Mouse (Mus musculus) forebrain, postnatal 0 days (tissue): ENCODE data around the gene Adamts5. TPM values are rescaled to one million over a fixed set of nuclear protein-coding genes. Genes with fewer than 3 reads are reported as not detected.

ENCODE experiments used
- ATAC-seq: fragments of 200-750 bp; cut with Nextera tagmentation; 2 replicates; pipeline ENCODE4 v1.8.0; 2017; ENCODE audit warnings: mild to moderate bottlenecking, moderate library complexity
- DNase-seq: peaks from one replicate; pipeline ENCODE4 v3.0.0-alpha.2; 2015
- H3K27ac ChIP-seq: fragments of 300-500 bp; sonication (generic); 2 replicates; pipeline ENCODE4 v1.5.1; 2014; ENCODE audit warnings: low read depth, mild to moderate bottlenecking, antibody characterized with exemption, low read length, moderate library complexity, mixed read lengths
- H3K27me3 ChIP-seq: fragments of 300-500 bp; sonication (generic); 2 replicates; pipeline ENCODE4 v1.6.1; 2014; ENCODE audit warnings: mild to moderate bottlenecking, low read length, mixed read lengths; ENCODE audit not compliant: insufficient read depth
- H3K36me3 ChIP-seq: fragments of 300-500 bp; sonication (generic); 2 replicates; pipeline ENCODE4 v1.6.1; 2014; ENCODE audit warnings: mild to moderate bottlenecking, moderate library complexity; ENCODE audit not compliant: insufficient read depth
- H3K4me1 ChIP-seq: fragments of 300-500 bp; sonication (generic); 2 replicates; pipeline ENCODE4 v1.6.1; 2014; ENCODE audit warnings: antibody characterized with exemption; ENCODE audit not compliant: insufficient read depth
- H3K4me2 ChIP-seq: fragments of 300-500 bp; sonication (generic); 2 replicates; pipeline ENCODE4 v1.6.1; 2014; ENCODE audit warnings: low read depth, mild to moderate bottlenecking, moderate library complexity
- H3K4me3 ChIP-seq: fragments of 300-500 bp; sonication (generic); 2 replicates; pipeline ENCODE4 v1.5.1; 2014; ENCODE audit warnings: low read depth, low read length, mixed read lengths
- H3K9ac ChIP-seq: fragments of 300-500 bp; sonication (generic); 2 replicates; pipeline ENCODE4 v1.6.1; 2014; ENCODE audit warnings: mild to moderate bottlenecking
- H3K9me3 ChIP-seq: fragments of 300-500 bp; sonication (generic); 2 replicates; pipeline ENCODE4 v1.6.1; 2016; ENCODE audit warnings: low read length
- CTCF ChIP-seq: sonication (generic); IDR thresholded peaks from 2 replicates; pipeline ENCODE4 v1.5.1; 2016; ENCODE audit warnings: antibody characterized with exemption, control low read depth, low read depth
- WGBS: fragments of 180-500 bp; shearing (Covaris S2); extraction: QIAGEN DNeasy Blood & Tissue Kit; methylation state at CpG from one replicate; pipeline ENCODE4 v1.1.7; 2014; 5-methylcytosine and 5-hydroxymethylcytosine counted together
- polyA plus RNA-seq: library from polyadenylated mRNA; unstranded; fragments of >200 nt; fragmentation: Nextera tagmentation; extraction: Ambion mirVana; gene quantifications from 2 replicates; pipeline ENCODE4 v1.2.1, GENCODE M21; 2015
- total RNA-seq: library from RNA; depleted of rRNA; stranded (reverse); fragments of >200 nt; gene quantifications from 2 replicates; pipeline ENCODE4 v1.2.3, GENCODE M21; 2014; rRNA removed

Gene Adamts5
- total and polyA plus RNA-seq, 2 experiments from 2014 or later, result 1.8 to 2.6 TPM

- Histone ChIP-seq H3K27me3 (no peaks in the 10 kb centered on the region), H3K4me2 (no peak overlapping the region), H3K9me3 (no peaks in the 10 kb centered on the region), H3K9ac (no peak overlapping the region), H3K36me3 (no peaks in the 10 kb centered on the region), H3K4me1 (no peaks in the 10 kb centered on the region), H3K27ac (no peak overlapping the region), H3K4me3 (no peak overlapping the region)
- ATAC-seq (no peak), DNase-seq (no peak)
- 81% methylated on average over 3 of the region's 3 CpGs for WGBS
- TF ChIP-seq CTCF, result no peak
Measured at GRCm38 (mm10) chr16:85827066-85827465, 74.6 kb downstream of the Adamts5 start.

DNA sequence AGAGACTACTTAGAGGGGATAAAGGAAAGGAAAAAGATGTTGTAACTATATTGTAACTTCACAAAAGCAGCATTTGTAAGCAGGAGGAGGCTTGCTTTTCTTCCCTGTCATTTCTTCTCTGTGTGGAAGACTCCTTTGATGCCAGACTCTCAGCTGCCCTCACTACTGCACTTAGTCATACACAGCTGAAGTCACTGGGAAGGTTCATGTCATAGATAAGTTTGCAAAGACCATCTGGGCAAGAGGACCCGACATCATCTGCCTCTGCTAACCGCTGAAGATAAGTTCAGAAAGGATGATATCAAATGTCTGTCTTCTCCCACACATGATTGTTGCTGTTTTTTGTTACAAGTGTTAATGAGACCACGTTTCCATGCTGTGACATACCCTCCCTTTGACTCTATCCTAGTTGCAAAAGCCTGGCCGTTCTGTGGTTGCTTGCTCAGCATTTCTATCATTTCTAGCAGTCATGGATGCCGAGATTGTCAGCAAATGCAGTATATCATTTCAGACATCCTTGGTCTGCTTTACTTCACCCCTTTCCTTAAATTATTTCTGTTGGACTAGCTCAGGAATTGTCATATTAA is 79.2 kb downstream of the Adamts5 start:
- Histone ChIP-seq H3K27me3 (no peaks in the 10 kb centered on the region), H3K9me3 (no peaks in the 10 kb centered on the region), H3K36me3 (no peaks in the 10 kb centered on the region), H3K27ac (no peak overlapping the region), H3K4me1 (no peaks in the 10 kb centered on the region), H3K9ac (no peak overlapping the region), H3K4me2 (no peak overlapping the region), H3K4me3 (no peak overlapping the region)
- DNase-seq (no peak), ATAC-seq (no peak)
- 79% methylated on average over 5 of the region's 5 CpGs for WGBS
- TF ChIP-seq CTCF, result no peak

DNA sequence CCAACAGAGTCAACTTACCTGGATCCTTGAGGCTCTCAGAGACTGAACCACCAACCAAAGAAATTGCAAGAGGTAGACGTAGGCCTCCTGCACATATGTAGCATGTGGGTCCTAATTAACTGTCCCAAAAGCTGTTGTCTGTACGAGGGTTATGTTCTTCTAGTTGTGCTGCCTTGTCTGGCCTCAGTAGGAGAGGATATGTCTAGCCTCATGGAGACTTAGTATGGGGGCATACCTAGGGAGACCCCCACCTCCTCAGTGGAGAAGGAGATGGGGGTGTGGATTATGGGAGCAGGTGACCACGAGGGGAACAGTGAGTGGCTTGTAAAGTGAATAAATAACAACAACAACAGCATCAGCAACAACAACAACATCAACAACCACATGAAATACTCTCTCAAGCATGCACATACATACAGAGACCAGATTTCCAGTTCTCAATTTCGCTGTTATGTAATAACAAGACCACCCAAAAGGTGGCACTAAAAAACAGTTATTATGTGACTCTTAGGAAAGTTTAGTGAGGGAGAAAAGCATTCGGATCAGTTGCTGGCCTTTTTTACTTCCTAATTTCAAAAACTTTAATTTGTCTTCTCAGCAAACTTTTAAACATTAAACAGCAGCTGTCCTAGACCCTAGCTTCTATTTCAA is 81.7 kb downstream of the Adamts5 start:
- Histone ChIP-seq H3K9me3 (no peaks in the 10 kb centered on the region), H3K27ac (no peak overlapping the region), H3K36me3 (no peaks in the 10 kb centered on the region), H3K4me1 (no peaks in the 10 kb centered on the region), H3K4me2 (no peak overlapping the region), H3K9ac (no peak overlapping the region), H3K4me3 (no peak overlapping the region), H3K27me3 (no peaks in the 10 kb centered on the region)
- DNase-seq (peak; percentile 77), ATAC-seq (peak; percentile 64; the same call in 1 of the 2 replicates)
- TF ChIP-seq CTCF, result peak; percentile 69
- 58% methylated on average over 5 of the region's 5 CpGs for whole genome bisulfite sequencing

GRCm38 (mm10) chr16:85814116-85814515 is 87.5 kb downstream of the Adamts5 start:
- Histone ChIP-seq H3K27ac (no peak overlapping the region), H3K4me1 (no peaks in the 10 kb centered on the region), H3K4me2 (no peak overlapping the region), H3K27me3 (no peaks in the 10 kb centered on the region), H3K9me3 (no peaks in the 10 kb centered on the region), H3K36me3 (no peaks in the 10 kb centered on the region), H3K4me3 (no peak overlapping the region), H3K9ac (no peak overlapping the region)
- TF ChIP-seq CTCF, result no peak
- ATAC-seq (no peak), DNase-seq (no peak)
- 93% methylated on average over 2 of the region's 2 CpGs for WGBS

DNA sequence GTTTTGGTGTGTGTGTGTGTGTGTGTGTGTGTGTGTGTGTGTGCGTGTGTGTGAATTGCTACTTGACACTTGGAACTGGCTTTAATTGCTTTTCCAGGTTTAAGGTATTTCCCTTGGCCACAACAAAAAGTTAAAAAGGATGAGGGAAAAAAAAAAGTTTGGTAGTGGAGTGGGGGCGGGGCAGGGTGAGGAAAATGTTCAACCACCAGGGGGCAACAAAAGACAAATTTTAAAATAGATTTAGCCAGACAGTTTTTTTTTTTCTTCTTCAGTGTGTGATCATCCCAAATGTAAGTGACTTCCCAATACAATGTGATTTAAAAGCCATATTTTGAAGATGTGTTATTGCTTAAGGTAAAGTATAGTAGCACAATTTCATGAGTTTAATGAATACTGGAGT is 94.0 kb downstream of the Adamts5 start:
- DNase-seq (peak; percentile 73), ATAC-seq (no peak)
- TF ChIP-seq CTCF, result peak; percentile 65
- 16% methylated on average over 2 of the region's 2 CpGs for WGBS
- H3K27me3 ChIP-seq, result no peaks in the 10 kb centered on the region
- H3K9me3 ChIP-seq, result no peaks in the 10 kb centered on the region
- H3K4me1 ChIP-seq, result no peaks in the 10 kb centered on the region
- no peak overlapping the region for H3K4me2 ChIP-seq
- no peak overlapping the region for H3K4me3 ChIP-seq
- no peaks in the 10 kb centered on the region for H3K36me3 ChIP-seq
- H3K9ac ChIP-seq, result no peak overlapping the region
- no peak overlapping the region for H3K27ac ChIP-seq

DNA sequence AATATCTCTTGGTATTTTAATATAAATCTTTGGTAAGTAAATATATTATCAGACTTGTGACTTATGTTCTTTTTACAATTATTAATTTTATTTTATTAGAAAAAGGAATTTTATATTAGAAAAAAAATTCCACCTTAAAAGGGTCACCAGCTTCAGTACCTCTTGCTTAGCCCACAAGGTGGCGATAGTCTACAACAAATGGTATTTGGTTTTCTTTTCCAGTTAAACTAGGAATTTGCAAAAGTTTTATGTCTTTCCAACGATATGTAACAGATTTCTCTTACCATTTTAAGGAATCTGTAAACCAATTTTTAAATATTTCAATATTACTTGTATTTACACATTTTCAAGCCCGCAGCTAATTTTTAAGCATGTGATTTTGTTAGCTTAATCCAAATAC is 94.6 kb downstream of the Adamts5 start:
- peak; percentile 74 for TF ChIP-seq CTCF
- H3K36me3 ChIP-seq, result no peaks in the 10 kb centered on the region
- no peaks in the 10 kb centered on the region for H3K27me3 ChIP-seq
- ATAC-seq (no peak), DNase-seq (peak; percentile 88)
- H3K27ac ChIP-seq, result no peak overlapping the region
- WGBS, result 16% methylated on average over 3 of the region's 3 CpGs
- H3K9me3 ChIP-seq, result no peaks in the 10 kb centered on the region
- no peak overlapping the region for H3K4me2 ChIP-seq
- H3K4me1 ChIP-seq, result no peaks in the 10 kb centered on the region
- H3K9ac ChIP-seq, result no peak overlapping the region
- H3K4me3 ChIP-seq, result no peak overlapping the region

Other genes starting within 250 kb of the Adamts5 start
- 12.5 and 13.8 TPM in 2 replicates for gene Adamts1, start 98.7 kb downstream of the Adamts5 start, total RNA-seq
- gene Adamts1, start 98.7 kb downstream of the Adamts5 start, polyA plus RNA-seq, result 3.7 and 5.1 TPM in 2 replicates